Mouse (Mus musculus) small intestine, adult 2 months (tissue): ENCODE measurements around the gene Klhl31. TPM values are rescaled to one million over a fixed set of nuclear protein-coding genes. Genes with fewer than 3 reads are reported as not detected.
A peak's percentile ranks its signal among the peaks of the same experiment; 100 is the strongest.

Source experiments
- H3K27ac ChIP-seq: fragments of 200-500 bp; 2 replicates; pipeline ENCODE4 v1.5.1; 2012; ENCODE audit warnings: low read depth, low read length, control low read depth, inconsistent platforms; ENCODE audit not compliant: insufficient read depth
- H3K27me3 ChIP-seq: fragments of 200-500 bp; 2 replicates; pipeline ENCODE4 v1.6.1; 2012; ENCODE audit warnings: mild to moderate bottlenecking, moderate library complexity, low read length, inconsistent platforms; ENCODE audit not compliant: control insufficient read depth, insufficient read depth
- H3K36me3 ChIP-seq: fragments of 200-500 bp; 2 replicates; pipeline ENCODE4 v1.6.1; 2012; ENCODE audit warnings: mild to moderate bottlenecking, low read length, control low read depth, inconsistent platforms; ENCODE audit not compliant: control insufficient read depth, insufficient read depth
- H3K4me1 ChIP-seq: fragments of 200-500 bp; 2 replicates; pipeline ENCODE4 v1.6.1; 2012; ENCODE audit warnings: low read length, inconsistent platforms, mixed read lengths; ENCODE audit not compliant: control insufficient read depth, insufficient read depth, insufficient read length
- H3K4me3 ChIP-seq: fragments of 200-500 bp; 2 replicates; pipeline ENCODE4 v1.5.1; 2012; ENCODE audit warnings: low read depth, mild to moderate bottlenecking, control low read depth, inconsistent platforms, low read length, moderate library complexity
- CTCF ChIP-seq: fragments of 200-500 bp; IDR thresholded peaks from 2 replicates; pipeline ENCODE4 v1.5.1; 2012; ENCODE audit warnings: low read depth, mild to moderate bottlenecking, control low read depth, inconsistent platforms, low read length, moderate library complexity, mixed read lengths; ENCODE audit not compliant: insufficient replicate concordance, insufficient read length; ENCODE audit errors: extremely low read depth
- POLR2A ChIP-seq: fragments of 200-500 bp; IDR thresholded peaks from 2 replicates; pipeline ENCODE4 v1.6.1; 2012; ENCODE audit warnings: low read depth, mild to moderate bottlenecking, control low read depth, inconsistent platforms, low read length, moderate library complexity
- WGBS: fragments of 180-500 bp; shearing (Covaris S2); methylation state at CpG from one replicate; pipeline ENCODE4 v1.1.7; 2018; 5-methylcytosine and 5-hydroxymethylcytosine counted together
- polyA plus RNA-seq: library from polyadenylated mRNA; depleted of rRNA; stranded (reverse); fragments of >200 nt; gene quantifications from 2 replicates; pipeline ENCODE4 v1.2.3, GENCODE M21; 2012

Klhl31 gene
- polyA plus RNA-seq, 1 experiment, result 0.04 TPM

- Histone ChIP-seq H3K36me3 (no peaks in the 10 kb centered on the region), H3K4me1 (no peaks in the 10 kb centered on the region), H3K27me3 (no peaks in the 10 kb centered on the region), H3K27ac (no peak overlapping the region), H3K4me3 (no peak overlapping the region)
- 48% methylated on average over 3 of the region's 3 CpGs for WGBS
- TF ChIP-seq CTCF, result no peak
- TF ChIP-seq POLR2A, result no peak
Measured at GRCm38 (mm10) chr9:77598560-77598959, 37.7 kb upstream of the Klhl31 start.

GRCm38 (mm10) chr9:77602302-77603266 lies 33.7 kb upstream of the Klhl31 start:
- TF ChIP-seq POLR2A (no peak), CTCF (no peak)
- Histone ChIP-seq H3K4me1 (no peaks in the 10 kb centered on the region), H3K36me3 (no peaks in the 10 kb centered on the region), H3K27ac (no peak overlapping the region), H3K4me3 (no peak overlapping the region), H3K27me3 (no peaks in the 10 kb centered on the region)
- whole genome bisulfite sequencing, result 92% methylated on average over 10 of the region's 10 CpGs

GRCm38 (mm10) chr9:77603965-77604509 lies 32.3 kb upstream of the Klhl31 start:
- WGBS, result 81% methylated on average over 1 of the region's 1 CpGs
- no peak overlapping the region for H3K27ac ChIP-seq
- no peaks in the 10 kb centered on the region for H3K27me3 ChIP-seq
- no peak overlapping the region for H3K4me3 ChIP-seq
- TF ChIP-seq POLR2A, result no peak
- TF ChIP-seq CTCF, result no peak
- no peaks in the 10 kb centered on the region for H3K36me3 ChIP-seq
- no peaks in the 10 kb centered on the region for H3K4me1 ChIP-seq

GRCm38 (mm10) chr9:77607295-77607694 lies 29.0 kb upstream of the Klhl31 start:
- Histone ChIP-seq H3K27ac (no peak overlapping the region), H3K4me1 (peaks cover 5% of the 10 kb centered on the region; the same call in 1 of the 2 replicates), H3K4me3 (no peak overlapping the region), H3K27me3 (no peaks in the 10 kb centered on the region), H3K36me3 (no peaks in the 10 kb centered on the region)
- WGBS, result 75% methylated on average over 6 of the region's 6 CpGs
- no peak for TF ChIP-seq CTCF
- no peak for TF ChIP-seq POLR2A

- Histone ChIP-seq H3K27ac (no peak overlapping the region), H3K4me1 (peaks cover 7% of the 10 kb centered on the region; the same call in 1 of the 2 replicates), H3K4me3 (no peak overlapping the region), H3K36me3 (no peaks in the 10 kb centered on the region), H3K27me3 (no peaks in the 10 kb centered on the region)
- 29% methylated on average over 7 of the region's 7 CpGs for WGBS
- TF ChIP-seq CTCF (peak; percentile 70; the same call in 1 of the 2 replicates), POLR2A (no peak)
Measured at GRCm38 (mm10) chr9:77607840-77608239, 28.5 kb upstream of the Klhl31 start.

GRCm38 (mm10) chr9:77610811-77611210 lies 25.5 kb upstream of the Klhl31 start:
- Histone ChIP-seq H3K27me3 (no peaks in the 10 kb centered on the region), H3K27ac (no peak overlapping the region), H3K4me3 (no peak overlapping the region), H3K4me1 (peaks cover 9% of the 10 kb centered on the region; the same call in 1 of the 2 replicates), H3K36me3 (no peaks in the 10 kb centered on the region)
- TF ChIP-seq POLR2A (no peak), CTCF (peak; percentile 51; the same call in 1 of the 2 replicates)

- 30% methylated on average over 4 of the region's 4 CpGs for WGBS
- Histone ChIP-seq H3K27me3 (no peaks in the 10 kb centered on the region), H3K4me1 (peaks cover 9% of the 10 kb centered on the region; the same call in 1 of the 2 replicates)
Measured at GRCm38 (mm10) chr9:77612349-77612748, 24.0 kb upstream of the Klhl31 start.

More at GRCm38 (mm10) chr9:77612349-77612748, 24.0 kb upstream of the Klhl31 start:
- no peak for TF ChIP-seq POLR2A
- no peak; the same call in 1 of the 2 replicates for TF ChIP-seq CTCF
- Histone ChIP-seq H3K4me3 (no peak overlapping the region), H3K27ac (peak overlapping the region; percentile 97), H3K36me3 (no peaks in the 10 kb centered on the region)
